Mouse (Mus musculus): ENCODE results near the gene Ift122. TPM values are rescaled to one million over a fixed set of nuclear protein-coding genes. Genes with fewer than 3 reads are reported as not detected.
"Not testable (repeated sequence)": the region's sequence is repeated elsewhere in the genome, so short reads cannot be mapped to it uniquely, and the experiment has no call there.

Gene Ift122
- polyA plus RNA-seq, 1 experiment from 2014 or later = 30.7 TPM

DNA sequence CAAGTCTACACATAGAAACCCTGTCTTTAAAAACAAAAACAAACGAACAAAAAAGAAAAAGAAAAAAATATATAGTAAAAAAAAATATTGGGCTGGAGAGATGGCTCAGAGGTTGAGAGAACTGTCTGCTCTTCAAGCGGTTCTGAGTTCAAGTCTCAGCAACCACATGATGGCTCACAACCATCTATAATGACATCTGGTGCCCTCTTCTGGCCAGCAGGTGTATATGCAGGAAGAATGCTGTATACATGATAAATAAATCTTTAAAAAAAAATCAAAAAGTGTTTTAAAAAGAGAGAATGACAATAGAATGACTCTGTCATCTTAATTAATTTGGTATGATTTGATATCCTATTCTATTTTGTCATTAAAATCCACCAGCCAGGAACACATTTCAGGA, 1.2 kb downstream of the Ift122 start:
- Histone ChIP-seq H3K27ac (replicated peaks) (peak overlapping the region; percentile 90; the same call in 1 of the 2 replicates), H3K27me3 (replicated peaks; ENCODE audit: low read depth, poor library complexity, severe bottlenecking) (no peaks in the 10 kb centered on the region), H3K9me3 (no peaks in the 10 kb centered on the region), H3K4me3 (peak overlapping the region; percentile 77; the same call in 1 of the 2 replicates), H3K4me1 (peaks cover 24% of the 10 kb centered on the region), H3K36me3 (replicated peaks) (peaks cover 11% of the 10 kb centered on the region)
- DNase-seq (ENCODE audit: low spot score) = no peak
- 75% methylated on average over 2 of the region's 2 CpGs for WGBS

DNA sequence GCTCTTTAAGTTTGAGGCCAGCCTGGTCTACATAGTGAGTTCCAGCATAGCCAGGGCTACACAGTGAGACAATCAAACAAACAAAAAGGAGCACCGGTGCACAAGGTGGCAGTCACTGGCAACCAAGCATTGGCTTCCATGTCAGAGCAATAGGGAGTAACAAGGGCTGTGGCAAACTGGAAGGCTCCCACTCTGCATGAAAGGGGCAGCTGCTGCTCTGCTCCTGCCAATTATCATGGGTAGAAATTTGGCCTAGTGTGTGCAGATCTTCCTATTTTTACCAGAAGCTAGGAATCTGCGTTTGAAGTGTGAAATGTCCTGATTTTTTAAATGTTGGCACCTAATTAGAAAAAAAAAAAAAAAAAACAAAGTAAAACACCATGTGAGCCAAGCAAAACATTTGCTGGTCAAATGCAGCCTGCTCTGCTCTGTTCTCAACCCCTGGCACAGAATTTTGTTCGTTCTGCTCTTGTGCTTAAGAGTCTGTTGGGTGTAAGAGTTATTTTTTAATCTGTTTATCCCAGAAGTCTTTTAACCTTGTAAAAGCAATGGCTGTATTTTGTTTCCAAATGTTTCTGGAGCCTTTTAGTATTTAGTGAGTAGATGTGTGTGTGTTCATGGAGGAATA, 2.6 kb downstream of the Ift122 start:
- Histone ChIP-seq H3K27me3 (replicated peaks; ENCODE audit: low read depth, poor library complexity, severe bottlenecking) (no peaks in the 10 kb centered on the region), H3K36me3 (replicated peaks) (peaks cover 2% of the 10 kb centered on the region), H3K9me3 (no peaks in the 10 kb centered on the region), H3K4me3 (no peak overlapping the region), H3K4me1 (peaks cover 24% of the 10 kb centered on the region), H3K27ac (replicated peaks) (no peak overlapping the region)
- WGBS = 94% methylated on average over 3 of the region's 3 CpGs
- no peak for DNase-seq (ENCODE audit: low spot score)

DNA sequence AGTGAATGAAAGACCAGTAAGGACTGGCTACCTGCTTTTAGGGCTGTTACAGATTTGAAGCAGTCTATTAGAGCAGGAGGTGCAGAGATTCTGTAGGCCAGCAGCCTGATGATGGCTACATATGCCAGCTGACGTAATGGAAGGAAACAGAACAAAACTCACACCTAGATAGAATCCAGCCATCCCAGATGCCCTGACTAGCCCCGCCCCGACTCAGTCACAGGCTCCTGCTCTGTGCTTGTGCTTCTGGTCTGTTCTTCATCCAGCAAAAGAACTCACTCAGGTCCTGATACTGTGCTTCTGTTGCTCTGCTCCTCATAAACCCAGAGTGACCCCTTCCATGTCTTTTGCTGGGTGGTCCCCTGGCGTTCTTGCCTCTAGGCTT, 3.1 kb downstream of the Ift122 start:
- DNase-seq (ENCODE audit: low spot score) = peak; percentile 13
- H3K4me3 ChIP-seq = no peak overlapping the region
- H3K27me3 ChIP-seq (replicated peaks; ENCODE audit: low read depth, poor library complexity, severe bottlenecking) = no peaks in the 10 kb centered on the region
- no peaks in the 10 kb centered on the region for H3K9me3 ChIP-seq
- H3K4me1 ChIP-seq = peaks cover 24% of the 10 kb centered on the region
- 0 out of 2 replicates have a peak overlapping the region, but pooled peaks have one; percentile 30 for H3K27ac ChIP-seq (replicated peaks)
- 82% methylated on average over 4 of the region's 4 CpGs for WGBS
- no peaks in the 10 kb centered on the region for H3K36me3 ChIP-seq (replicated peaks)

DNA sequence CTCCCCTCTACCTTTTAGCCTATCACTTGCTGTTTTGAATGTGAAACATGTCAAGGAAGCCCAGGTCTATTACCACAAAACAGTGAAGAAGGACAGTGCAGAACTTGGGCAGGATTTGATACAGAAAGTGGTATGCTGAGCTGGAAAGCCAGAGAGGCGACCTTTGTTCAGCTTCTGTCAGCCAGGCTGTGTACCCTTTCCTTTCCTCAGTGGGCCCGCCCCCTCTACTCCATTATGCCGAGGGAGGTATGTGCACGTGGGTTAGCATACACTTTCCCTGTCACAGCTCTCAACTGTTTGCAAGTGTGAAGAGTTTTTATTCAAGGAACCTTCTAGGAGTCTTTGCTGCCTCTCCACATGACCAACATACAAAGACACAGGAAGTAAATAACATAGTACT, 6.0 kb downstream of the Ift122 start:
- H3K4me1 ChIP-seq = peaks cover 23% of the 10 kb centered on the region
- 60% methylated on average over 4 of the region's 4 CpGs for WGBS
- no peaks in the 10 kb centered on the region for H3K9me3 ChIP-seq
- H3K27me3 ChIP-seq (replicated peaks; ENCODE audit: low read depth, poor library complexity, severe bottlenecking) = no peaks in the 10 kb centered on the region
- H3K36me3 ChIP-seq (replicated peaks) = peaks cover 7% of the 10 kb centered on the region
- no peak overlapping the region for H3K4me3 ChIP-seq
- no peak overlapping the region for H3K27ac ChIP-seq (replicated peaks)
- DNase-seq (ENCODE audit: low spot score) = no peak

DNA sequence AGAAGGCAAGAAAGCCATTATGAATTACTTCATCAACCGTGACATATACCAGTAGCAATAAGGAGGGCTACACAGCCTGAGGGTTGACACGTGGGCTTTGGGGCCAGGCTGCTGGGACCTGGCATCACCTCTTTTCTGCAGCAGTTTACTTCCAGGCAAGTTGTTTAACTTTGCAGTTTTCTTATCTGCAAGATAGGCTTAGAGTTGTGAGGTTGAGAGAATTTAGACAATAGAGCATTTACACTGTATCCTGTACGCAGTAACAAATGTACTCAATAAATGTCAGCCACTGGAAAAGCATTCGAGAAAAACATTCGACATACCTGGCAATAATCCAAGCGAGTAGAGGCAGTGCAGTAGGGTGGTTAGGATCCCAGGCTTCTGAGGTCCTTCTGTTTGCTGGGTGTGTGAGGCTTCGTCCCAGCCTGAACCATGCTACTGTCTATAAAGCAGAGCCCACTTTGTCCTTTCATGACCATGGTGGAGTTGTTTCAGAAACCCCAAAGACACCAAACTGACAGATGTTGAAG, 6.8 kb downstream of the Ift122 start:
- Histone ChIP-seq H3K27me3 (replicated peaks; ENCODE audit: low read depth, poor library complexity, severe bottlenecking) (no peaks in the 10 kb centered on the region), H3K4me1 (peaks cover 23% of the 10 kb centered on the region), H3K27ac (replicated peaks) (no peak overlapping the region), H3K4me3 (no peak overlapping the region), H3K9me3 (no peaks in the 10 kb centered on the region), H3K36me3 (replicated peaks) (peaks cover 15% of the 10 kb centered on the region)
- WGBS = 89% methylated on average over 7 of the region's 7 CpGs
- DNase-seq (ENCODE audit: low spot score) = no peak

DNA sequence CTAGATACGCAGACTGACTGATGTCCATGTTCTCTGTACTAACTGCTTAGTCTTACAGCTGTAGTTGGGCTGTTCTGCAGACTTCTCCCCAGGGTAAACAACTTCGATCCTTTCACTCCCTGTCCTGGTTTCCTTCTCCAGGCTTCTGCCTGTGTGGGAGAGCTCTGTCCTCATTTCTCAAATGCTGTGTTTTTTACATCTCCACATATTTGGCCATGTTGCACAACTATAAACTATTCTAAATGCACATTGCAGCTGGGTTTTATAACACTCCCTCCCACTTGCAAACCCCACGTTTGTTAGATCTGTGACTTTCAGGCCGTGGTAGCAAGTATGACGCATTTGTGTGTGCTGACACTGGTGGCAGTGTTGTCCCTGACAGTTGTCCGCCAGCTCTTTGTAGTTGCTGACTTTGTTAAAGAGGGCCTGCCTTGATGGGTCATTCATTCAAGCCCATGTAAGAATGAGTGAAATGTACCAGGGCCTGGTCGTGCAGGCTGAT, 10.1 kb downstream of the Ift122 start:
- H3K9me3 ChIP-seq = no peaks in the 10 kb centered on the region
- H3K4me3 ChIP-seq = no peak overlapping the region
- no peak for DNase-seq (ENCODE audit: low spot score)
- no peak overlapping the region for H3K27ac ChIP-seq (replicated peaks)
- H3K36me3 ChIP-seq (replicated peaks) = peaks cover 19% of the 10 kb centered on the region
- H3K27me3 ChIP-seq (replicated peaks; ENCODE audit: low read depth, poor library complexity, severe bottlenecking) = no peaks in the 10 kb centered on the region
- 77% methylated on average over 7 of the region's 7 CpGs for WGBS
- H3K4me1 ChIP-seq = peaks cover 12% of the 10 kb centered on the region; the same call in 1 of the 2 replicates

DNA sequence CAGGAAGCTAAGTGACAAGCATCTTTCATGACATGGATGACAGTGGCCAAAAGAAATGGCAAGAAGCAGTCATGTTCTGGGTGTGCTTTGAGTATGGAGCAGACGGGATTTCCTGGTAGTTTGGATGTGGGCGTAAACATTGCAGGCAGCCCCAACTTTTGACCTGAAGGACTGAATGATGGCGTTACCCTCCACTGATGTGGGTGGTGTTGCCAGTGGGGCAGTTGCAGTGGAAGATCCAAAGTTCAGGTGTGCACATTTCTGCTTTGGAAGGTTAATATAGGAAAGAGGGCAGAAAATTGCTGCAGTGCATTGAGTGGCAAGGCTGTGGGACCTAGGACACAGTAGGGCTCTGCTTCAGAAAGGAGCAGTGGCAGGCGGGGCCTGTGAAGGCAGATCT, 12.0 kb downstream of the Ift122 start:
- Histone ChIP-seq H3K9me3 (no peaks in the 10 kb centered on the region), H3K4me3 (no peak overlapping the region), H3K4me1 (peaks cover 12% of the 10 kb centered on the region; the same call in 1 of the 2 replicates), H3K36me3 (replicated peaks) (peaks cover 19% of the 10 kb centered on the region), H3K27ac (replicated peaks) (no peak overlapping the region), H3K27me3 (replicated peaks; ENCODE audit: low read depth, poor library complexity, severe bottlenecking) (no peaks in the 10 kb centered on the region)
- 93% methylated on average over 4 of the region's 4 CpGs for WGBS
- no peak for DNase-seq (ENCODE audit: low spot score)

DNA sequence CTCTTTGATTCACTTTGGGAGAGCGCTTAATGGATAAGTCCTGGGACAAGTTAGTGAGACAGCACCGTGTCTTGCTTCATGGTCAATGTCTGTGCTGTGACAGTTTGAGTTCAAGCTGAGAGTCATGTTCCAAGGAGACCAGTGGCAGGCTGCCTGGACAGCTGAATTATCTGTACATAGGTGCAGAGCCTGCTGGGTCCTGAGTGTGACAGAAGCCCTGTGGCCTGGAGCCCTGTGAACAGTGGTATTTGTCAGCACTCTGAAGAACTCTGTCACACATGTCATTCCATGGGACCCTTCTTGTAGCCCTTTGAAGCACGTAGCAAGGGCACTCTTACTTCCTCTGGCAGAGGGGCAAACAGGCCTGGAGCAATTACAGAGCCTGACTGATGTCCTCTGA, 13.9 kb downstream of the Ift122 start:
- H3K4me1 ChIP-seq; H3K27ac ChIP-seq (replicated peaks); H3K4me3 ChIP-seq; H3K27me3 ChIP-seq (replicated peaks; ENCODE audit: low read depth, poor library complexity, severe bottlenecking); H3K9me3 ChIP-seq; DNase-seq (ENCODE audit: low spot score): not testable (repeated sequence)
- peaks cover 19% of the 10 kb centered on the region for H3K36me3 ChIP-seq (replicated peaks)
- no CpG with 5 or more reads among the region's 3 CpGs for WGBS

DNA sequence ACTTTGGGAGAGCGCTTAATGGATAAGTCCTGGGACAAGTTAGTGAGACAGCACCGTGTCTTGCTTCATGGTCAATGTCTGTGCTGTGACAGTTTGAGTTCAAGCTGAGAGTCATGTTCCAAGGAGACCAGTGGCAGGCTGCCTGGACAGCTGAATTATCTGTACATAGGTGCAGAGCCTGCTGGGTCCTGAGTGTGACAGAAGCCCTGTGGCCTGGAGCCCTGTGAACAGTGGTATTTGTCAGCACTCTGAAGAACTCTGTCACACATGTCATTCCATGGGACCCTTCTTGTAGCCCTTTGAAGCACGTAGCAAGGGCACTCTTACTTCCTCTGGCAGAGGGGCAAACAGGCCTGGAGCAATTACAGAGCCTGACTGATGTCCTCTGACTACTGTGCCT, 18.0 kb downstream of the Ift122 start:
- H3K4me1 ChIP-seq = not testable (repeated sequence)
- no CpG with 5 or more reads among the region's 3 CpGs for WGBS

DNA sequence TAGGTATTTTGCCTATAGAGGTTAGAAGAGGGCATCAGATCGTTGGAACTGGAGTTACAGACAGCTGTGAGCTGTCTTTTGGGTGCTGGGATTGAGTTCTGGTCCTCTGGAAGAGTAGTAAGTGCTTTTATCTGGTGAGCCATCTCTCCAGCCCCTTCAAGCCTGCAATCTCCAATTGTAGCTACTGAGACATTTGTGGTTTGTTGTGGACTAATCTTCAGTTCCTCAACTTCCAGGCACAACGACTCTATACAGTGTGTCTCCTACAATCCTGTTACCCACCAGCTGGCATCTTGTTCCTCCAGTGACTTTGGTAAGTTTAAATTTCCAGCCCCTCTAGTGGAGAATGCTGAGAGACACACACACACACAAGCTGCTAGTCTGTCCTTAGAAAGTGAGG, 24.0 kb downstream of the Ift122 start:
- DNase-seq (ENCODE audit: low spot score) = no peak
- Histone ChIP-seq H3K4me1 (no peaks in the 10 kb centered on the region), H3K4me3 (no peak overlapping the region), H3K36me3 (replicated peaks) (peaks cover 61% of the 10 kb centered on the region), H3K9me3 (no peaks in the 10 kb centered on the region), H3K27me3 (replicated peaks; ENCODE audit: low read depth, poor library complexity, severe bottlenecking) (no peaks in the 10 kb centered on the region), H3K27ac (replicated peaks) (no peak overlapping the region)
- WGBS = 87% methylated on average over 2 of the region's 2 CpGs

More for the DNA sequence above, 18.0 kb downstream of the Ift122 start:
- not testable (repeated sequence) for H3K27ac ChIP-seq (replicated peaks); DNase-seq (ENCODE audit: low spot score); H3K4me3 ChIP-seq; H3K27me3 ChIP-seq (replicated peaks; ENCODE audit: low read depth, poor library complexity, severe bottlenecking); H3K9me3 ChIP-seq
- peaks cover 14% of the 10 kb centered on the region for H3K36me3 ChIP-seq (replicated peaks)

DNA sequence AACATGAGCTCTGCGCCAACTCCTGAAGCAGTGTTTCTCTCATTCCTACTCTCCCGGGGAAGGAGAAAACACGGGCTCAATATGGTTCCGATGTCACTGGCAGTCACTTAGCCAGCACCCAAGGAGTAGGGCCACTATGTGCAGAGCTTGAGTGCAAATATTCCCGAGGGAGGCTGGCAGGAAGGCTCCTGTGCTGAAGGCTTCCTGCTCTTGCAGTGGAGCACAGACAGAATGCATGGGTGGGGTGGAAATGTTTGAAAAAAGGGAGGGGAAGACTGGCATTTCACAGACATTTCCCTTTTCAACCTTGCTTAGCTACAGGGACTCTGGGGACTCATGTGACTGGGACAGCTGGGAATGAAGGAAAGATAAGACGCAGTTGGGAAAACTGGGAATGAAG, 25.4 kb downstream of the Ift122 start:
- no peak for DNase-seq (ENCODE audit: low spot score)
- H3K9me3 ChIP-seq = no peaks in the 10 kb centered on the region
- H3K4me1 ChIP-seq = no peaks in the 10 kb centered on the region
- no peak overlapping the region for H3K4me3 ChIP-seq
- H3K27ac ChIP-seq (replicated peaks) = no peak overlapping the region
- 83% methylated on average over 6 of the region's 6 CpGs for WGBS
- no peaks in the 10 kb centered on the region for H3K27me3 ChIP-seq (replicated peaks; ENCODE audit: low read depth, poor library complexity, severe bottlenecking)
- H3K36me3 ChIP-seq (replicated peaks) = peaks cover 70% of the 10 kb centered on the region

DNA sequence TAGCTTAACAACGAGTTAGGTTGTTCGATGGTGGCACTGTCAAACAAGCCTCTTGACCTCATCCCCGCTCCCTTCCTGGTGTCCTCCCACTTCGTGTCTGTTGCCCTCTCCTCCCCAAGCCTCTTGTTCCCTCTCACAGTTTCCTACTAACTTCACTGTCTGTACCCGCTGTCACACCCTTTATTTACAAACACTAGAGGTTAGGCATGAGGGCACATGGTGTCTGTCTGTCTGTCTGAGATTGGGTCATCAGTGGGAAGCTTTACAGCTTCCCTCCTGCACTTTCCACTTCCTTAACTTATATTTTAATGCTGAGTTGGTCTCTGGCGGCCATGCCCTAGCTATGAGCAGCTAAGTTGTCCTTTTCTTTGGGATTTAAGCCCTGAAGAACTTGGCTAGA, 26.5 kb downstream of the Ift122 start:
- H3K27ac ChIP-seq (replicated peaks) = no peak overlapping the region
- no peaks in the 10 kb centered on the region for H3K4me1 ChIP-seq
- peaks cover 77% of the 10 kb centered on the region for H3K36me3 ChIP-seq (replicated peaks)
- no peak for DNase-seq (ENCODE audit: low spot score)
- WGBS = 86% methylated on average over 6 of the region's 6 CpGs
- no peaks in the 10 kb centered on the region for H3K9me3 ChIP-seq
- no peak overlapping the region for H3K4me3 ChIP-seq
- no peaks in the 10 kb centered on the region for H3K27me3 ChIP-seq (replicated peaks; ENCODE audit: low read depth, poor library complexity, severe bottlenecking)

DNA sequence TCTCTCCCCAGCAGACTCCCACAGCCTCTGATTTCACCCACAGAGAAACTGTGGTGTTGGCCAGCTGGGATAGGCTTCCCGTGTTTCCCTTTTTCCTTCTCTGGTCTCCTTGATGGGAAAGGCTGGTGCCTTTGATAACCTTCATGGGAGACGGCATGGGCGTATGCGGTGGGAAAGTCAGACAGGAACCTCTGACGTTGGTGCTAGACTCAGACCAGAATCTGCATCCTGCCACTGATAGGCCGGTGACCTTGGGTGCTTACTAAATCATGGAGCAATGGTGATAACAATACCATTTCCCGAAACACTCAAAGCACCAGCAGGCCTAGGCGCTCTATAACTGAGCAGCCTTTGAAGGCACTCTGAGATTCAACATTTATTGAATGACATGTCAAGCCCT, 27.5 kb downstream of the Ift122 start:
- WGBS = 88% methylated on average over 8 of the region's 8 CpGs

More for the DNA sequence above, 27.5 kb downstream of the Ift122 start:
- no peak overlapping the region for H3K27ac ChIP-seq (replicated peaks)
- H3K9me3 ChIP-seq = no peaks in the 10 kb centered on the region
- DNase-seq (ENCODE audit: low spot score) = no peak
- peaks cover 78% of the 10 kb centered on the region for H3K36me3 ChIP-seq (replicated peaks)
- no peaks in the 10 kb centered on the region for H3K27me3 ChIP-seq (replicated peaks; ENCODE audit: low read depth, poor library complexity, severe bottlenecking)
- no peaks in the 10 kb centered on the region for H3K4me1 ChIP-seq
- H3K4me3 ChIP-seq = no peak overlapping the region
